Mouse (Mus musculus) right cerebral cortex, postnatal 36 days (tissue): ENCODE measurements around the gene Ahdc1.
A peak's percentile ranks its signal among the peaks of the same experiment; 100 is the strongest.

Experiments used
- DNase-seq, 2 experiments: peaks; one replicate each; pipeline ENCODE4 v3.0.0; 2022; ENCODE audit warnings: low spot score in 2 of 2, mixed read lengths in 1 of 2

Gene Ahdc1

DNA sequence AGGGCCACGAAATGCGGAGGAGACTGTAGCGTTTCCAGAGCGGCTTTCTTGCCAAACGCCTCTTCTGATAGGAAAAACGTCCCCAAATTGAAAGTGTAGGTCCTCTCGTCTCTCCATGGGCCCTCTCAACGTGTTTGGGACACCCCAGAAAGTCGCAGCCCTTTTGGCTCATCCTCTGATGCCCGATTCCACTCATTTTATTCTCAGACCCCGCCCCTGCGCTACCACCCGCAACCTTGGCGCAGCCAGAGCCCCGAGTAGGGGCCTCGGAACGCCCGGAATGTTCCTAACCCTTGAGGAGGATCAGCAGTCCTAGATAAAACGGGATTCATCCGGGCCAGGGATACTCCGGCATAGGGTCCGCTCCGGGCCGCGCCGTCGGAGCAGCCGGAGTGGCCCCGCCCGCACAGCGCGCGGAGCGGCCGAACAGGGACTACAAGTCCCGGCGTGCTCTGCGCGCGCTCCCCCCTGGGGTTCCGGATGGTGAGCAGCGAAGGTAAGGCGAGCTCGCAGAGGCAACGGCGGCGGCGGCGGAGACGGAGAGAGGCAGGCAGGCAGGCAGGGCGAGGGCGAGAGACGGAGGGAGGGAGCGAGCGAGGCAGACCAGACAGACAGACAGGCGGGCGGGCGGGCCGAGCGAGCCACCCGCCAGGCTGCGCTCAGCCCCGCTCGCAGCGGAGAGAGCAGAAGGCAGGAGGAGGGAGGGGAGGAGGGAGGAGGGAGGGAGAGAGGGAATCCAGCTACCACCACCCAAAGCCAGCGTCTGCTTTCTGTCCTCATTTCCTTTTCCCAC is at the start of gene Ahdc1:
Ahdc1 (plus strand) TSS at position 233 of the 793 bp plus-strand sequence.
- DNase-seq = peak; percentile 91

- DNase-seq = no peak
Measured at GRCm38 (mm10) chr4:132961866-132962265, 49.2 kb upstream of the Ahdc1 start.

DNA sequence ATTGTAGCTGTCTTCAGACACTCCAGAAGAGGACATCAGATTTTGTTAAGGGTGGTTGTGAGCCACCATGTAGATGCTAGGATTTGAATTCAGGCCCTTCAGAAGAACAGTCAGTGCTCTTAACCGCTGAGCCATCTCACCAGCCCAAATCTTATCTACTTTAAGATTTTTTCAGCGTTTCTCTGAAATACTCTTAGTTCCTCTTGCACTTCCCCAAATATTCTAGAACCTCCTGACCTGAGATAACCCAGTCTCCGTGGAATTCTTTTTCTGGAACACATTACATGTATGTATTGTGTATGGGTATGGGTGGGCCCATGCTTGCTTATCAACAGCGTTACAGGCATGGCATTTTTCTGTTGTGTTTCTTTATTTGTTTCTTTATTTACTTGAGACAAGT is 48.4 kb upstream of the Ahdc1 start:
- no peak for DNase-seq

- no peak for DNase-seq
Measured at GRCm38 (mm10) chr4:132963436-132963835, 47.6 kb upstream of the Ahdc1 start.

DNA sequence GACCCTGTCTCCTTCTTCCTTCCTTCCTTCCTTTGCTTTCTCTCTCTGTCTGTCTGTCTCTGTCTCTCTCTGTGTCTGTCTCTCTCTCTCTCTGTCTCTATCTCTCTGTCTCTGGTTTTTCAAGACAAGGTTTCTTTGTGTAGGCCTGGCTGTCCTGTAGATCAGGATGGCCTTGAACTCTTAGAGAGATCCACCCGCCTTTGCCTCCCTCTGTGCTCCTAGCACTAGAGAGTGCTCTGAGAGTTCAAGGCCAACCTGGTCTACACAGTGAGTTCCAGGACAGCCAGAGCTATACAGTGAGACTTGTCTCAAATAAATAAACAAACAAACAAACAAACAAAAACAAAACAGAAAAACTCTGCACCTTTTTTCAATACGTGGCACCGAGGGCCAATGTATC is 47.0 kb upstream of the Ahdc1 start:
- no peak for DNase-seq

DNA sequence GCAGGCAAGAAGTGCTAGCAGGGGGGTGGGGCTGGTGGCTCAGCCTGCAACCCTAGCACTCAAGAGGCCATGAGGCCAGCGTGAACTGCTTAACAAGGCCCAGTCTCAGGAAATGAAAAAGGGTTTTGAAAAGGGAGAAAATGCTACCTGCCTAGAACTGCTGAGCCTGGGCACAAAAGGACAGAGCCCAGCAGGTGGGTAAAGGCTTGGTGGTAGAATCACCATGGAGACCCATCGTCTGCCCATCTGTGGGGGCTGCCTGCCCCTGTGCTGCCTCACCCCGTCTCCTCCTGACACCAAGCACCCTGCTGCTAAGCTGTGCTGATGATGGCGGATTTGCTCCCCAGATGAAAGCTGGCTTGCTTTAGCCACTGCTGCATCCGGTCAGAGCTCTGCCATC is 46.6 kb upstream of the Ahdc1 start:
- no peak for DNase-seq

- DNase-seq = no peak
Measured at GRCm38 (mm10) chr4:132968105-132968938, 42.7 kb upstream of the Ahdc1 start.

- DNase-seq = no peak
Measured at GRCm38 (mm10) chr4:132971601-132972000, 39.5 kb upstream of the Ahdc1 start.

- no peak for DNase-seq
Measured at GRCm38 (mm10) chr4:132972101-132972500, 39.0 kb upstream of the Ahdc1 start.

DNA sequence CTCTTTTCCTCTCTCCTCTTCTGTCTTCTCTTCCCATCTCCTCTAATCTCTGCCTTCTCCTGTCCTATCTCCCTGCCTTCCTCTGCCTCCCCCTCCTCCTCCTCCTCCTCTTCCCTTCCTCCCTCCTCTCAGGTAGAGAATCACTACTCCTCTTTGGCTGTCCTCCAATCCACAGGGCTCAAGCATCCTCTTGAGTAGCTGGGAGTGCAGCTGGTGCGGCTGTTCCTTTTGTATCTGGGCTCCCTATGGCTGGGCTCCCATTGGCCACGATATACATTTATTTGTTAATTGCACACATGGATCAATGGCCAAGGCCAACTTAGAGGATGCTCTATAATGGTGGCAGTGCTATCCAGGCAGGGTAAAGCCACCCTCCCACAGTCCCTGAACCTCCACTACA is 38.5 kb upstream of the Ahdc1 start:
- no peak for DNase-seq

- DNase-seq = no peak
Measured at GRCm38 (mm10) chr4:132973186-132973585, 37.9 kb upstream of the Ahdc1 start.

GRCm38 (mm10) chr4:132973814-132974398 is 37.2 kb upstream of the Ahdc1 start, which contains the start of gene Fgr:
TSS of gene Fgr (plus strand) at chr4:132974095.
- no peak for DNase-seq

DNA sequence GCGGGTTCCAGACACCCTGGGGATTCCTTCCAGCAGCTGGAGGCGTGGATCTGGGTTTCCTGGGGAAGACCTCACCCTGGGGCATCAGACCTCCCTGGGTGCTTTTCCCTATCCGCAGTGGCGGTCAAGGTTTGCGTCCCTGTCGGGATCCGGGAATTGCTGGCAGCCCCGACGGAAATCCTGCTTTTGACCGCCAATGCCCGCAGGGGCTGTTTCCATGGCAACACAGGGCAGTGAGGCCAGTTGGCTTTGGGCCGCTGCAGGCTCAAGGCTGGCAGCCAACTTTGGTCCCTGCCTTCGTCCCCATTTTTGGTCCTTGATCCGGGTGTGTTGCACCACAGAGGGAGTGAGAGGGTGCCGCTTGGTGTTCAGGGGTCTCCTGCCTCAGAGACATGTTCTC is 36.2 kb upstream of the Ahdc1 start:
- DNase-seq = peak; percentile 29 to 31

- DNase-seq = no peak
Measured at GRCm38 (mm10) chr4:132975791-132976190, 35.3 kb upstream of the Ahdc1 start.

- no peak for DNase-seq
Measured at GRCm38 (mm10) chr4:132976729-132977128, 34.3 kb upstream of the Ahdc1 start.

GRCm38 (mm10) chr4:132977597-132977996 is 33.5 kb upstream of the Ahdc1 start:
- no peak for DNase-seq

GRCm38 (mm10) chr4:132979186-132979585 is 31.9 kb upstream of the Ahdc1 start:
- DNase-seq = no peak

- DNase-seq = no peak
Measured at GRCm38 (mm10) chr4:132981621-132982020, 29.4 kb upstream of the Ahdc1 start.

DNA sequence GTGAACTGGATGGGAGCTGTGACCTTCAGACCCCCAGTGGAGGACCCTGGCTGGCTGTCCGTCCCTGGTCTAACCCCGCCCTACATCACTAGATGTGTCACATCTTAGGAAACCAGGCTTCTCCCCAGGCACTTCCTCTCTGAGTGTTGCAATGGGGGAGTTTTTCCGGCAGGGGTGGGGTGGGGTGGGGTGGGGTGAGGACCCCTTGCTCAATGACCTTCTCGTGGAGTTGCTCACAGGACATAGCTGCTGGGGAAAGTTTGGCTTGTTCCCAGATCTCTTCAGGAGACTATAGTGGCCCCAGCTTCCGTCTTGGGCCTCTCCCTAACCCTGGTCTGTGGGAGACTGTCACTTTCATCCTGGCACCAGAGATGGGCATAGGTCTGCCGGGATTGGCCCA is 28.1 kb upstream of the Ahdc1 start:
- DNase-seq = no peak

GRCm38 (mm10) chr4:132983664-132984512 is 27.2 kb upstream of the Ahdc1 start:
- DNase-seq = no peak

DNA sequence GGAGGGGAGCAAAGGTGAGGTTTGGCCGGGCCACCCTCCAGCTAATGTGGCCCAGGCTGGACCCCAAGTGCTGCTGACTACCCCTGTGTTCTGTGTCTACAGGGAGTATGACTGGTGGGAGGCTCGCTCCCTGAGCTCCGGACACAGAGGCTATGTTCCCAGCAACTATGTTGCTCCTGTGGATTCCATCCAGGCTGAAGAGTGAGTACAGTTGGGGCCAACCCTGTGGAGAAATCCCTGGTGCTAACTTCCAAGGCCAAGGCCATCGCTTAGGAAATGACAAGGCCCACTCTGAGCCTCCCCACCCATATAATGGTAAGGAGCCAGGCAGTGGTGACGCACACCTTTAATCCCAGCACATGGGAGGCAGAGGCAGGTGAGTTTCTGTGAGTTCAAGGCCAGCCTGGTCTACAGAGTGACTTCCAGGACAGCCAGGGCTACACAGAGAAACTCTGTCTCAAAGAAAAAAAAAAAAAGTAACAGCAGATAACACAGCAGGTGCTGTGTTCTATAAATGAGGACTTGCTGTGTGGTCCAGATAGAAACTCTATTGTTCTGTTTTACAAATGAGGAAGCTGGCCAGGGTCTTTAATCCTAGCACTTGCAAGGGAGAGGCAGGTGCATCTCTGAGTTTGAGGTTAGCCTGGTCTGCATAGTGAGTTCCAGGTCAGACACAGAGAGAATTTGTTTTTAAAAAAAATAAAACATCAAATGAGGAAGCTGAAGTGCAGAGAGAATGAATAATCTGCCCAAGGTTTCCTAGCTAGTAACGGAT is 22.3 kb upstream of the Ahdc1 start:
- no peak for DNase-seq
